Mouse (Mus musculus): ENCODE results near the gene Traip.
A peak's percentile ranks its signal among the peaks of the same experiment; 100 is the strongest.

Gene Traip

DNA sequence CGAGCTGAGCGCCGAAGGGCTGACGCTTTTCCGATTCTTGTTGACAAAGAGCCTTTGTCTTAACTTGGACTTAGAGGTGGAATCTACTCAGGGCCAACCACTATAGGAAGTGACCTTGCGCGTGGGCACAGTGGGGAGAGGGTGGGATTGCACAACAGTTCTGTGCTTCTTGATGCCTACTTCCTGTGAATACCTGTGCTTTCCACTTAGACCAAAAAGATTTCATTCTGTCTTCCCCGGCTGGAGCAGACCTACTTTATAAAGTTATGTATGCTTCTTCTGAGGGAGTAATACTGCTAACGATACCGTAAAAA, at the start of gene Traip:
Gene Traip (plus strand): TSS at position 215 of the 314 bp plus-strand sequence.
- no peak for DNase-seq (ENCODE audit: low read depth, low spot score)

DNA sequence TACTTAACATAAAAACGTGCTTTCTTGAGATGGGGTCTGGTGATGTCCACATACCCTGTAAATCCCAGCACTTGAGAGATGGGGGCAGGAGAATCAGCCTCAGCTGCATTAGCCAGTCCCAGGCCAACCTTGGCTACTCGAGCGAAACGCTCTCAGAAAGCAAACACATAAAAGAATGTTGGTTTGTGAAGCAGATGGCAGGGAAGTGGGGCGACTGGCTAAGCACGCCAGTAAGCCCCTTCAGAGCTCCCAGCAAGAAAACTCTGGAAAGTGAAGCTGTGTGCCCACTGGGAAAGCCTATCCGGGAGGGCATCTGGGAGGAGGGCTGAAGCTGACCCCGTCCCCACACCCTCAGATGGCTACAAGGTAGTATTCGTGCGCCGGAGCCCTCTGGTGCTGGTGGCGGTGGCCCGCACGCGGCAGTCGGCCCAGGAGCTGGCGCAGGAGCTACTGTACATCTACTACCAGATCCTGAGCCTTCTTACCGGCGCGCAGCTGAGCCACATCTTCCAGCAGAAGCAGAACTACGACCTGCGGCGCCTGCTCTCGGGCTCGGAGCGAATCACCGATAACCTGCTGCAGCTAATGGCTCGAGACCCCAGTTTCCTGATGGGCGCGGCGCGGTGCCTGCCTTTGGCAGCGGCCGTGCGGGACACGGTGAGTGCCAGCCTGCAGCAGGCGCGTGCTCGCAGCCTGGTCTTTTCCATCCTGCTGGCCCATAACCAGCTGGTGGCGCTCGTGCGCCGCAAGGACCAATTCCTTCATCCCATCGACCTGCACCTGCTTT, 48.9 kb upstream of the Traip start:
- DNase-seq (ENCODE audit: low read depth, low spot score): no peak

DNA sequence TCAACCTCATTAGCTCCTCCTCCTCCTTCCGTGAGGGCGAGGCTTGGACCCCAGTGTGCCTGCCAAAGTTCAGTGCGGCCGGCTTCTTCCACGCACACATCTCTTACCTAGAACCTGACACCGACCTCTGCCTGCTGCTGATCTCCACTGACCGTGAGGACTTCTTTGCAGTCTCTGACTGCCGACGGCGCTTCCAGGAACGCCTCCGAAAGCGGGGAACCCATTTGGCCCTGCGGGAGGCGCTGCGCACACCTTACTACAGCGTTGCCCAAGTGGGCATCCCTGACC, 48.4 kb upstream of the Traip start:
- no peak for DNase-seq (ENCODE audit: low read depth, low spot score)

DNA sequence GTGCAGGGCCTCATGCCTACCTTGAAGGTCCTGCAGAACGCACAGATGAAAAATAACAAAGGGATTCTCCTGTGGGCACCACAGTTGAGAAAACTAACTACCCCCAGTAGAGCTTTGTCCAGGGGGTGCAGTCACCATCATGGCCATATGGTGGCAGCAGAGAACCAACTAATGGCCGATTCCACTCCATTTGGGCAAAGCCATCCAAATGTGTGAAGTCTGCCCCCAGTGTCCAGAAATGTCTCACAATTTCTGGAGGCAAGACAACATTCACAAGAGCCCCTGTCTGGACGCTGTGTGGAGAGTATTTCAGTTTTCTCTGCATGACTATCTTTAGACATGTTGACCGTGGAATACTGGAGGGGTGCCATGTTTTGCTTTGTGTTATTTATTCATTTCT, 45.2 kb upstream of the Traip start:
- peak; percentile 75 for DNase-seq (ENCODE audit: low read depth, low spot score)

DNA sequence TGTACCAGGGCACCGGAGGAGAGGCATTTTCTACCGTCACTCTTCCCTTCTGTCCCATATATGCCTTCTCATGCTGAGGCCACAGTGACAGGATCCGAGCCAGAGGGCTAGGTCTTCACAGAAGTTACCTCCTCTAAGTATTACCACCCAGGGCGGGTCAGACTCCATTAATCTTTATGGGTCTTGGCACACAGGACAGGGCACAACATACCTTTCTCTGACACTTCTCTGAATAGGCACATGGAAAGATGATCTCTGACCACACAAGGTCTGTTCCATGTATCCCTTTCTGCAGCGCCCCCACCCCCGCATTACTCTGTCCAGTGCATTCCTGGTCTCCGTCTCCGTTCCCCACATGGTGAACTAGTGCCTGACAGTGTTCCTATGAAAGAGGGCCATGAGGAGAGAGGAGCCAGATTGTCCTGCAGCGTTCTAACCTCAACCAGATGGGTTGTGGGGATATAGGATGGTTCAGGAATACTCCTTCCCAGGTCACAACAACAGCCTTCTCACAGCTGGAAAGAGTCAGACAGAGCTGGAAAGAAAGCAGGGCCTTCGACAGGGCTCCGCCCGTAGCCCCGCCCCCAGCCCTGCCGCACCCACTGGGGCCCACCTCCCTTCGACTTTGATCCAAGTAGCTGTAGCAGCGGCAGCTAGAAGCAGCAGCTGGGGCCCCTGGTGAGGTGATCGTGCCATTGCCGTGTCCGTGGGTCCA, 43.5 kb upstream of the Traip start, which contains the start of gene Mst1r:
Gene Mst1r (plus strand): TSS at position 622 of the 715 bp plus-strand sequence.
- DNase-seq (ENCODE audit: low read depth, low spot score): peak; percentile 59

DNA sequence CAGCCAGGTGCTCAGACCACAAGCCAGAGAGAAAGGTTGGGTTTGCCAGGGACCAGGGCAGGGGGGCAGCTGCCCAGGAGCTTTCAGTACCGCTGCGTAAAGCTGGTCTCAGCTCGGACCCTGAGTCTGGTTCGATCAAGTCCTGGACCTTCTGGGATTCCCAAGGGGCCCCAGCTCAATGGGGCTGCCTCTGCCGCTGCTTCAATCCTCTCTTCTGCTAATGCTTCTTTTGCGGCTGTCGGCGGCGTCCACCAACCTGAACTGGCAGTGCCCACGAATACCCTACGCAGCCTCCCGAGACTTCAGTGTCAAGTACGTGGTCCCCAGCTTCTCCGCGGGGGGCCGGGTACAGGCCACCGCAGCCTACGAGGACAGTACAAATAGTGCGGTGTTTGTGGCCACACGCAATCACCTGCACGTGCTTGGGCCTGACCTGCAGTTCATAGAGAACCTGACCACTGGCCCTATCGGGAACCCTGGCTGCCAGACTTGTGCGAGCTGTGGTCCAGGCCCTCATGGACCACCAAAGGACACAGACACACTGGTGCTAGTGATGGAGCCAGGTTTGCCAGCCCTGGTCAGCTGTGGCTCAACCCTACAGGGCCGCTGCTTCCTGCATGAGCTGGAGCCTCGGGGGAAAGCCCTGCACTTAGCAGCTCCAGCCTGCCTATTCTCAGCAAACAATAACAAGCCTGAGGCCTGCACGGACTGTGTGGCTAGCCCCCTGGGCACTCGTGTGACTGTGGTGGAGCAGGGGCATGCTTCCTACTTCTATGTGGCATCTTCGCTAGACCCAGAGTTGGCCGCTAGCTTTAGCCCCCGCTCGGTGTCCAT, 42.8 kb upstream of the Traip start:
- DNase-seq (ENCODE audit: low read depth, low spot score): no peak

DNA sequence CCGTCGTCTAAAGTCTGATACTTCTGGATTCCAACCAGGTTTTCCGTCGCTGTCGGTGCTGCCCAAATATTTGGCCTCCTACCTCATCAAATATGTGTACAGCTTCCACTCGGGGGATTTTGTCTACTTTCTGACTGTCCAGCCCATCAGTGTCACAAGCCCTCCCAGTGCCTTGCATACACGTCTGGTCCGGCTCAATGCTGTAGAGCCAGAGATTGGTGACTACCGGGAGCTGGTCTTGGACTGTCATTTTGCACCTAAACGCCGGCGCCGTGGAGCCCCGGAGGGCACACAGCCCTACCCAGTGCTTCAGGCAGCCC, 42.2 kb upstream of the Traip start:
- no peak for DNase-seq (ENCODE audit: low read depth, low spot score)

DNA sequence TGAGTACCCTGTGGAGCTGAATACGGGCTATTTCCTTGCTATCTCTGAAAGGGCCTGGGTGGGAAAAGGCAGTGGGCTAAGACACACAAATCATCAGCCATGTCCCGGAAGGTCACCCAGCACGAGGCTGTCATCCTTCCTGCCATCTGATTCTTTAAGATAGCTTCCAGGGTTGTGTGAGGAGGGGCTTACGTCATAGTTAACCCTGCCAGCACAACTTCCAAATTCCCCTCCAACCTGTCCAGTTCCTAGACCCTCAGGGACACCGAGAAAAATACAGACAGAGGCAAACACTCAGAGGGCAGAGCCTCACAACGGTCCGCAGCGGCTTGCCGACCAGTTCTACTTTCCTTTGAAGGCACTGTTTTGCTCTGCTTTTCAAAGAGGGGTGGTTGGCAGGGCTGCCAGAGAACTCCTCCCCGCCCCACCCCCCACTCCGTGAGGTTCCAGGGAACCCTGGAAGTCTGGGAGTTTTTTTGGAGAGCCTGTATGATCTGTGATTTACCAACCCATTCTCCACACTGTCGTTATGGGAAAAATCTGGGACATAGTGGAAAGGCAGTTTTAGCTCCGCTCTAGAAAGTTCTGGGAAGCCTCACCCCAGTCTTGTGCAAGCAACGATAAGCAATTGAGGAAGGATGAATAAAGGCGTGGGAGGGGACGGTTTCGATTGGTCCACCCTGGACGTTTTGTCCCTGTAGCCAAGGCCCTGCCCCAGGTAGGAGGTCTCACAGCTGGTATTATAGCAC, 41.4 kb upstream of the Traip start:
- DNase-seq (ENCODE audit: low read depth, low spot score): peak; percentile 57

DNA sequence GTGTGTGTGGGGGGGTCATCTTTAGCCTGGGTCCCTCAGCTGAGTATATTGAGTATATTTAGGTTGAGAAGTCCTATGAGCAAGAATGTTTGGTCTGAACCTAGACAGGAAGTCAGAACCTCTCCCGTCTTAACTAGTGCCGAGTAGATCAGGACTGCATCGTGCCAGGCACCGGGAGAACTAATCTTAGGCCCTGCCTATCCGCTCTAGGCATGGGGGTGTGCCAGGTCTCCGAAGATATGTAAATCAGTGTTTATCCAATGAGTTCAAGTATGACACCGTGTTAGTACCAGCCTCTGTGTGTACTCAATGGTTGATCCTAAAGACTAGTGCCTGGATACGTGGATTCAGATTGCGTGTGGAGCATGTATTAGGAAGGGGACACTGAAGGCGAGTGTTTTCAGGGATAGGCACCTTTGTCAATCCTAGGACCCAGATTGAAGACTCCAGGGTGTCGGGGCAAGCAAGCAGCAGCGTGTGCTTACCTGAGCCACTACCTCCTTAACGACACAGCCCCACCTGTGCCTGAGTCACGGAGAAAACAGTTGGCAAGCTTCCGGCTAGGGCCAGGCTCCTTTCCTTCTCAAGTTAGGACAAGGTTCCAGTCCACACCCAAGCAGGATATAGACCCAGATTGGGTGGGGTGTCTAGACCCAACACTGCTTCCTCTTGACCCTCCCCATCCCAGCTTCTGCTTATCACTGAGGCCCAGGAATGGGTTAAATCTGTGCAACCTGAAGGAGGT, 39.7 kb upstream of the Traip start:
- no peak for DNase-seq (ENCODE audit: low read depth, low spot score)

DNA sequence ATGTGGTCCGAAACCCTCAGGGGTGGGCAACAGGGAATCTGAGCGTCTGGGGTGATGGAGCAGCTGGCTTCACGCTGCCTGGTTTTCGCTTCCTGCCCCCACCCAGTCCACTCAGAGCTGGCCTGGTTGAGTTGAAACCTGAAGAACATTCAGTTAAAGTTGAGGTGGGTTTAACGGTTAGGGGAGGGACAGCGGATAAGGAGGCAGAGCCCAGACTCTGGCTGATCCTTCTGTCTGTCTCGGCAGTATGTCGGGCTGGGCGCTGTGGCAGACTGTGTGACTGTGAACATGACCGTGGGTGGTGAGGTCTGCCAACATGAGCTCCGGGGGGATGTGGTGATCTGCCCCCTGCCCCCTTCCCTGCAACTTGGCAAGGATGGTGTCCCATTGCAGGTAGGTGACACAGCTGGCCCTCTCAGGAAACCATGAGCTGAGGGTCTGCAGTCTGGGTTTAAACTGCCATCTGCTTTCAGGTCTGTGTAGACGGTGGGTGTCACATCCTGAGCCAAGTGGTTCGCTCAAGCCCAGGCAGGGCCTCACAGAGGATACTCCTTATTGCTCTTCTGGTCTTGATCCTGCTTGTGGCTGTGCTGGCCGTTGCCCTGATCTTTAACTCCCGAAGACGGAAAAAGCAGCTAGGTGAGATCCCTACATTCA, 35.0 kb upstream of the Traip start:
- DNase-seq (ENCODE audit: low read depth, low spot score): no peak

DNA sequence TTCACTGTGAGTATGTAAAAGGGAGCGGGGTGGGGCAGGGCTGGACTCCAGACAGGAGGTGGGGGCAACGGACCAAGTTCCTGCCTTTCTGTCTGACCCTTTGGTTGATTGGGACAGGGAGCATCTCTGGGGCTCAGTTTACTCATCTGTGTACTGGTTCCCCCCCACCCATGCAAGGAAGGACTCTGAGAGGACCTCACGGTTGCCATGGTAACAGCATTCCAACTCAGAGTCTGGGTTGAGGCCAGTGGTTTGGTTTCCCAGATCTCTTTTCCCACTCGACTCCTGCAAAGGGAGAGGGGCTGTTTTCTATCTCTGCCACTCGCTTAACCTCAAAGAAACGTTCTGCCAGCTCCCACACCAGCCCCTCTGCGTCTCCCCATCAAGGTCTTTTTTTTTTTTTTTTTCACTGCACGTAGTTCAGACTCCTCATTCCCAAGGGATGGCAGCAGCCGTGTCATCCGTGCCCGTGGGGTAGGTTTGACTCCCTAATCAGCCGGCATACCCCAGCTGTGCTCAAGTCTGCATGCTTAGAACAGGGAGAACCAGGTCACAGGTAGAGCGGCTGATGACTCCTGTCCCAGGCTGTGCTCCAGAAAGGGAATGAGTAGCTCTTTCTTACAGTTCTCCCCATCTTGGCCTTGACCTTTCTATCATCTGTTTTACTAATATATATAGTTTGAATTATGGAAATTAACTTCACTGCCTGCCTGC, 31.9 kb upstream of the Traip start:
- no peak for DNase-seq (ENCODE audit: low read depth, low spot score)

DNA sequence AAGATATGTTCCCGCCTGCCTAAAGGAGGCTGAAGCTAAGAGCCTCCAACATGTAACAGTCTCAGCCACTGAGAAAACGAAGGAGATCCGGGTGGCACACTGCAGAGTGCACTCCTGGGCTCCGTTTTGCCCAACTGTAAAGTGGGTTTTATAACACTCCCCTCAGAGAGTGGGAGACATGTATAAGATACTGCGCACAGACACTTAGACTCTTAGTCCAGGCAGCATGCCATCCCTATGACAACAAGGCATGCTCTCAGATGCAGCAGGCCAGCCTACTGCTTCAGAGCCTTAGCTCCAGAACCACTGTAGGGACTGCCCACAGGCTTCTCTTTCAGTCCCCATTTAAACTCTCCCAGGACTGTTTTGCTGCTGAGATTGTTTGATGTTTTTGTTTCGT, 31.1 kb upstream of the Traip start:
- no peak for DNase-seq (ENCODE audit: low read depth, low spot score)

DNA sequence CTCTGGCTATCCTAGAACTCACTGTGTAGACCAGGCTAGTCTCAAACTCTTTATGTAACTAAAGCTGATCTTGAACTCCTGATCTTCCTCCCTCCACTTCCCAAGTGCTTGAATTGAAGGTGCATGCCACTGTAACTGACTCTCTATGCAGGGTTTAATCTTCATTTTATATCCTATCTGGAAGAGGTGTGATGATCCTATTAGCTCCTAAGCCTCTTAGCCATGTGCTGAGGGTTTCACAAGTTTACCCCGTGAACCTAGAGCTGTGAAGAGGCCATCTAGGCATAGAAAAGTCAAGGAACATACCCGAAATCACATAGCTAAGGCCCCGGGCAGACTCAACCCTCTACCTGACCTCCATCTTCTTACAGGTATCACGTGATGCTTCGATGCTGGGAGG, 30.5 kb upstream of the Traip start:
- no peak for DNase-seq (ENCODE audit: low read depth, low spot score)

DNA sequence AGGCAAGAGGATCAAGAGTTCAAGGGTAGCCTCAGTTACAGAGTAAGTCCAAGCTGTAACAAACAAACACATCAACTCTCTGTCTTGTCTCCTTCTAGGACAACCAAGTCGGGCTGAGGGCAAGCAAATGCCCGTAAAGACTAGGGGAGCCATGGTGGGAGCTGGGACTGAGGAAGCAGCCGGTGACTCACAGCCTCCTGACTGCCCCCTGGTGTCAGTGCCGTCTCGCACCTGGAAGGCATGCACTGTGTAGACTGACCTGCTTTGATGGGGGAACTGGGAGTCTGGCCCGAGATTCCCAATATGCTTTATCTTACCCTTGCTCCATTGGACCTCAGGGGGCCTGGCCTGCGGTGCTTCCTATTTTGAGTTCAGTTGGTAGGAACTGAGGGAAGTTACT, 26.9 kb upstream of the Traip start:
- no peak for DNase-seq (ENCODE audit: low read depth, low spot score)

DNA sequence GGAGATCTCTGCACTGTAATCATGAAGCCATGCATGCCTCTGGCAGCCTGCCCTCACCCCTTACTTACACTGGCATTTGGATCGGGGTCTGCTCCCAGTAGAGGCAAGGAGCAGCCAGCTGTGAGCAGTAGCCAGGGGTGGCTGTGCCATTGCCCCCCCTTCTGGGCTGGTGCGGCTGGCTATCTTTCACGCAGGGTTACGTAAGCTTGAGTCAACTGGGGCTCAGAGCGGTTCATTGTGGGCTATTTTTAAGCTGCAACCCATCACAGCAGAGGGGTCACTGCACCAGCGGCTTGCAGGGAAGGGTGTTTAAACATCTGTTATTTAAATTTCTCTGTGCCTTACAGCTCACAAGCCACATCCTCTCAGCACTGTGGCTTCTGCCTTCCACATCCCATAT, 26.0 kb upstream of the Traip start:
- peak; percentile 71 for DNase-seq (ENCODE audit: low read depth, low spot score)

DNA sequence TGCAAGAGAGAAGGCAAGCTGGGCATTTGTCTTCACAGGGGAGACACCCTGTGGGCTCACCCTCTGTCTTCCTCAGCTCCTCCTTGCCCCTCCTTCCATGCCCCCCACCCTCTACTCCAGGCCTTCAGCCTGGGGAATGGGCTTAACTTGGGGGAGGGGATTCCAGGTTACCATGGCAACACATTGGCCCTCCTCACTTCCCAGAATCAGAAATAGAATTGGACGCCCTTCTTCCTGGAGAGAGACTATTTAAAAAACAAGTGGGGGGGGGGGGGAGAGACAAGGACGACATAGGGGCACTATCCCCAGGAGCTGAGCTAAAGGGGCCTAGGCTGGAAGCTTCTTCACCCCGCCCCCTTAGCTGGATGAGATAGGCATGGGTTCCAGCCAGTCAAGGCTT, 24.7 kb upstream of the Traip start:
- DNase-seq (ENCODE audit: low read depth, low spot score): no peak

DNA sequence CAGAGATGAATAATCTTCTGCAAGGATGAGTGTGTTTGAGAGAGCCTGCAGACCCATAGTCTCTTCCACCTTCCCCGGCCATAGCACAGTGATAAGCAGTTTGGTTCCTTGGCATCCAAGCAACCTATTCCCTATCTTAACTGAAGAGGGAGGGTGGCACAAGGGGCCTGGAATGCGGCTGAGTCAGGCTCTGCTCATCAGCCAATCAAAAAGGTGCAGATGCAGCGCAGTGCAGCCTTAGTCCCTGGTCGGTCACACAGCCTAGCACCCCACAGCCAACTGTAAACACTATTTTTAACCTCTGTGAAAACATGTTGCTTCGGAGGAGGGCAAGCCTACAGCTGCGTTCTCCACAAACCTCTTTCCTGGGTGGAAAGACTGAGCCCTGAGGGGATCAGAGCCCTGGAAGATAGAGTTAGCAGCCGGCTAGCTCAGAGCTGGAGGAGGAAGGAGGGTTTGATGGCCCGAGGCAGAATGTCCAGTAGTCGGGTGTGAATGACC, 23.0 kb upstream of the Traip start:
- DNase-seq (ENCODE audit: low read depth, low spot score): no peak

DNA sequence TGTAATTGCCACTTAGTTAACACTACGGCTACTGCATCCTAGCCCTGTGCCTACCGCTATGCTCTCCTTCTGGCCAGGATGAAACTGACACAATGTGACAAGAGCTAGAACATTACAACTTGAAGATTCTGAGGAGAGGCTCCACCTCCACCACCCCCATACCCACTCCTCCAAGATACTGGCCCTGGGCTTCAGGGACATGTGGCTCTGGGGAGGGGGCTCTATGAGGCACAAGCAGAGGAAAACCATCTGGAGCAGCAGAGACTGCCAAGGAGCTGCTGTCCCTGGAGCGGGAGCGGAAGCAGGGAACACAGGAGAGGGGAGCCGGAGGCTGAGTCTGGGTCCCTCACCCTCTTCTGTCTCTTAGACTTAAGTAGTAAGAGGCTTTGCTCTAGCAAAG, 22.2 kb upstream of the Traip start:
- DNase-seq (ENCODE audit: low read depth, low spot score): no peak

DNA sequence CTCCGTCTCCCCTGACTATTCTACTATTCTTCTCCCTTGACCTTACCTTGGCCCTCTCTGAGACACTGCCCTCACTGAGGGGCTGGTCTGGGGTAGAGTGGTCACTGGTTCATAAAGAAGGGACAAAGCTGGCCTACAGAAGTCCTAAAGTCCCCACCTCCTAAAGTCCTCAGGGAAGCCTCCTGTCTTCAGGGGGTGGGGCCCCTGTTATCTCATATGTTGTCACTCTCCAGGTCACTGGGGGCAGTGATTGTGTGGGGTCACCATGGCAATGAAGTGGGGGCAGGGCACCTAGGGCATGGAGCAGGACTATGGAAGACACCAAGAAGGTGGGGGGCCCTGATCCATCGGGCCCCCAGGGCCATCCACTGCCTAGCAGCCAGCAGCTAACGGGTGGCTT, 21.8 kb upstream of the Traip start, which contains the start of gene Actl11:
Gene Actl11 (plus strand): TSS at position 301 of the 400 bp plus-strand sequence.
- no peak for DNase-seq (ENCODE audit: low read depth, low spot score)

DNA sequence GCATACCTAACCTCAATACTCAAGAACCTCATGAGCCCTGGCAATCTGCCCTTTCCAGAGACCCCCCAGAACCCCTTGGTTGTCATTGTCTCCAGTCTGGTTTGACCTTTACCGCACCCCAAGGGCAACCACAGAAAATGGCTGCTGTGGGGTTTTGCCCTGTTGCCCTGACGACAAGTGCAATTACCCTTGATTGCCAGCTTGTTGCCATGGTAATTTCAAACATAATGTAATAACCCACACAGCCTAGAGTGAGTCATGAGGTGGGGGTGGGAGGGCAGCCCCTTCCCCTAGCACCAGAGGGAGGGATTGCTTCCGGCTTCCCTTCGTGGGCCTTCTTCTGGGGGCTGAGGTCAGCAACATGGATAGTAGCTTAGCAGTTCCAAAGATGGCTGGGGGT, 17.7 kb upstream of the Traip start:
- no peak for DNase-seq (ENCODE audit: low read depth, low spot score)
